Comparison of ENCODE assay signal across 8 mouse cellular contexts in genomic region chr4:133055163-133055951, GRCm38 (mm10). TPM values are rescaled to one million over a fixed set of nuclear protein-coding genes. Genes with fewer than 3 reads are reported as not detected.
A peak's percentile ranks its signal among the peaks of the same experiment; 100 is the strongest.
DNase-seq lines count a peak whose midpoint lies in the region; ATAC-seq and TF ChIP-seq lines count a peak whose summit lies in the region.

No protein-coding gene starts in this region.

- no peaks in the 10 kb centered on the region for H3K9me3 ChIP-seq in hindbrain, embryonic 10.5 days
- H3K9me3 ChIP-seq in midbrain, embryonic 14.5 days (ENCODE audit: control insufficient read depth, low read length) = no peaks in the 10 kb centered on the region

- TF ChIP-seq CTCF in liver, adult 2 months (IDR thresholded peaks at IDR 0.05; ENCODE audit: low read depth, low read length) = no peak

- no peak for TF ChIP-seq POLR2A in liver, adult 2 months (IDR thresholded peaks at IDR 0.05; ENCODE audit: extremely low read depth, insufficient read depth, low read length)

- ATAC-seq in midbrain, embryonic 14.5 days (ENCODE audit: low FRiP score, low TSS enrichment) = no peak; the same call in 1 of the 2 replicates

- H3K36me3 ChIP-seq in liver, adult 2 months (ENCODE audit: control insufficient read depth, insufficient read depth, low read length) = no peaks in the 10 kb centered on the region
- peaks cover 38% of the 10 kb centered on the region for H3K36me3 ChIP-seq in hindbrain, embryonic 10.5 days
- peaks cover 9% of the 10 kb centered on the region for H3K36me3 ChIP-seq in midbrain, embryonic 14.5 days (ENCODE audit: control insufficient read depth, insufficient read depth, low read length)

- H3K79me2 ChIP-seq in liver, adult 2 months (ENCODE audit: control insufficient read depth, insufficient read depth, low read length) = peaks cover 18% of the 10 kb centered on the region

- no peaks in the 10 kb centered on the region for H3K27me3 ChIP-seq in liver, adult 2 months (ENCODE audit: control insufficient read depth, insufficient read depth, low read length)
- no peaks in the 10 kb centered on the region for H3K27me3 ChIP-seq in hindbrain, embryonic 10.5 days (ENCODE audit: insufficient read depth, poor library complexity, severe bottlenecking)
- no peaks in the 10 kb centered on the region for H3K27me3 ChIP-seq in midbrain, embryonic 14.5 days (ENCODE audit: control insufficient read depth, insufficient read depth, low read length)

- WGBS in liver, adult 2 months = 85% methylated on average over 8 of the region's 8 CpGs
- 73% methylated on average over 8 of the region's 8 CpGs for WGBS in hindbrain, embryonic 10.5 days
- 74% methylated on average over 8 of the region's 8 CpGs for WGBS in midbrain, embryonic 14.5 days

- H3K4me1 ChIP-seq in liver, adult 2 months (ENCODE audit: control insufficient read depth, insufficient read depth, low read length) = peaks cover 29% of the 10 kb centered on the region
- peaks cover 33% of the 10 kb centered on the region for H3K4me1 ChIP-seq in brown adipose tissue, adult 24 weeks (ENCODE audit: control insufficient read depth, insufficient read depth, insufficient read length, low read length)
- peaks cover 84% of the 10 kb centered on the region for H3K4me1 ChIP-seq in hindbrain, embryonic 10.5 days (replicated peaks)
- peaks cover 37% of the 10 kb centered on the region for H3K4me1 ChIP-seq in midbrain, embryonic 14.5 days (ENCODE audit: control insufficient read depth, insufficient read depth, low read length)

- DNase-seq in liver, adult 2 months (ENCODE audit: extremely low read depth, low read depth, low spot score) = no peak
- DNase-seq in liver = no peak
- DNase-seq in hindbrain, embryonic 10.5 days (ENCODE audit: low spot score) = no peak
- no peak for DNase-seq in midbrain, embryonic 14.5 days
- DNase-seq in spleen, postnatal 4 days (ENCODE audit: low spot score in 2 of 2) = no peak
- no peak for DNase-seq in gastrocnemius, adult 8-10 months (ENCODE audit: low spot score in 2 of 2)
- no peak for DNase-seq in lung, postnatal 25 days (ENCODE audit: low spot score)

- H3K27ac ChIP-seq in liver, adult 2 months (replicated peaks; ENCODE audit: insufficient read depth, low read depth, low read length) = peak overlapping the region; percentile 42
- H3K27ac ChIP-seq in brown adipose tissue, adult 24 weeks (replicated peaks; ENCODE audit: low read depth, low read length) = peak overlapping the region; percentile 67
- peak overlapping the region; percentile 81 for H3K27ac ChIP-seq in hindbrain, embryonic 10.5 days
- H3K27ac ChIP-seq in midbrain, embryonic 14.5 days (replicated peaks; ENCODE audit: low read depth, low read length) = 0 out of 2 replicates have a peak overlapping the region, but pooled peaks have one; percentile 20

- no peak overlapping the region; the same call in 1 of the 2 replicates for H3K9ac ChIP-seq in liver, adult 2 months (ENCODE audit: low read depth, low read length)
- no peak overlapping the region for H3K9ac ChIP-seq in midbrain, embryonic 14.5 days (replicated peaks; ENCODE audit: low read length)

- no peak overlapping the region for H3K4me2 ChIP-seq in midbrain, embryonic 14.5 days (ENCODE audit: low read length)

- H3K4me3 ChIP-seq in liver, adult 2 months (ENCODE audit: insufficient read depth, low read depth, low read length) = no peak overlapping the region
- no peak overlapping the region for H3K4me3 ChIP-seq in brown adipose tissue, adult 24 weeks (ENCODE audit: insufficient read depth, low read depth, low read length)
- H3K4me3 ChIP-seq in hindbrain, embryonic 10.5 days = no peak overlapping the region
- H3K4me3 ChIP-seq in midbrain, embryonic 14.5 days (replicated peaks; ENCODE audit: low read depth, low read length) = no peak overlapping the region

RNA-seq across cellular contexts. Expression of gene Ahdc1, which starts 44.3 kb away (rescaled TPM):
- total RNA-seq in liver, adult 2 months (2014; rRNA removed) = 2.4 and 4.1 TPM in 2 replicates
- 8.7 and 8.8 TPM in 2 replicates for polyA plus RNA-seq in liver, adult 2 months (2012; rRNA removed)
- 16.4 and 26.1 TPM in 2 replicates for polyA plus RNA-seq in brown adipose tissue, adult 24 weeks (2012; ENCODE audit: insufficient read depth, insufficient read length, missing spikeins)
- 9.0 and 9.7 TPM in 2 replicates for polyA plus RNA-seq in hindbrain, embryonic 10.5 days (2016; fragmentation: Nextera tagmentation; extraction: Ambion mirVana)
- polyA plus RNA-seq in midbrain, embryonic 14.5 days (2014; fragmentation: Nextera tagmentation; extraction: Ambion mirVana) = 13.0 and 15.3 TPM in 2 replicates
- 10 to 100 TPM; 26.3 to 32.9 (median 28.9) TPM for total RNA-seq in gastrocnemius, adult 8-10 months (2022)

Comparison
In these comparisons a context has a peak if more than half of its experiments do, and no peak if none do; other contexts are left out.
1. H3K27ac ChIP-seq: peak in every context shown above with its lines; median percentile 81 in hindbrain, embryonic 10.5 days; 67 in brown adipose tissue, adult 24 weeks; 42 in liver, adult 2 months; 20 in midbrain, embryonic 14.5 days.